Mouse (Mus musculus) thymus, postnatal 0 days (tissue): Measurements from ENCODE around the gene Map3k12. TPM values are rescaled to one million over a fixed set of nuclear protein-coding genes. Genes with fewer than 3 reads are reported as not detected.

Experiments used
- DNase-seq: peaks from one replicate; pipeline ENCODE4 v3.0.0-alpha.2; 2015; ENCODE audit warnings: low spot score
- polyA plus RNA-seq: library from polyadenylated mRNA; unstranded; fragments of >200 nt; fragmentation: Nextera tagmentation; extraction: Ambion mirVana; gene quantifications from 2 replicates; pipeline ENCODE4 v1.2.1, GENCODE M21; 2015

The Map3k12 gene
- polyA plus RNA-seq, 1 experiment from 2014 or later: 4.2 TPM

- no peak for DNase-seq
Measured at GRCm38 (mm10) chr15:102503924-102504782, 12.7 kb downstream of the Map3k12 start.

GRCm38 (mm10) chr15:102503447-102503846 is 13.4 kb downstream of the Map3k12 start, which contains the start of gene Gm10337:
Gene Gm10337, plus strand, starts transcription at chr15:102503722.
- DNase-seq: no peak

GRCm38 (mm10) chr15:102502254-102502840 is 14.5 kb downstream of the Map3k12 start:
- DNase-seq: no peak

- no peak for DNase-seq
Measured at GRCm38 (mm10) chr15:102501084-102501814, 15.6 kb downstream of the Map3k12 start.

- no peak for DNase-seq
Measured at GRCm38 (mm10) chr15:102500479-102500878, 16.4 kb downstream of the Map3k12 start.

GRCm38 (mm10) chr15:102499851-102500250 is 17.0 kb downstream of the Map3k12 start:
- no peak for DNase-seq

- no peak for DNase-seq
Measured at GRCm38 (mm10) chr15:102499370-102499769, 17.5 kb downstream of the Map3k12 start.

GRCm38 (mm10) chr15:102498322-102498721 is 18.5 kb downstream of the Map3k12 start:
- no peak for DNase-seq

GRCm38 (mm10) chr15:102487664-102488063 is 29.2 kb downstream of the Map3k12 start:
- no peak for DNase-seq

GRCm38 (mm10) chr15:102485853-102486252 is 31.0 kb downstream of the Map3k12 start:
- DNase-seq: no peak

GRCm38 (mm10) chr15:102483136-102483535 is 33.7 kb downstream of the Map3k12 start:
- no peak for DNase-seq

GRCm38 (mm10) chr15:102474520-102474919 is 42.3 kb downstream of the Map3k12 start:
- no peak for DNase-seq

- DNase-seq: no peak
Measured at GRCm38 (mm10) chr15:102473246-102473645, 43.6 kb downstream of the Map3k12 start.

- DNase-seq: no peak
Measured at GRCm38 (mm10) chr15:102471727-102472126, 45.1 kb downstream of the Map3k12 start.

- DNase-seq: no peak
Measured at GRCm38 (mm10) chr15:102471295-102471645, 45.6 kb downstream of the Map3k12 start.

GRCm38 (mm10) chr15:102470605-102471294 is 46.1 kb downstream of the Map3k12 start:
- DNase-seq: peak; percentile 84

GRCm38 (mm10) chr15:102470183-102470604 is 46.7 kb downstream of the Map3k12 start, which contains the start of gene Pcbp2:
Gene Pcbp2, plus strand, starts transcription at chr15:102470539.
- peak; percentile 98 for DNase-seq

- DNase-seq: no peak
Measured at GRCm38 (mm10) chr15:102468675-102469370, 48.0 kb downstream of the Map3k12 start.

- DNase-seq: peak; percentile 54
Measured at GRCm38 (mm10) chr15:102463666-102464065, 53.2 kb downstream of the Map3k12 start.

GRCm38 (mm10) chr15:102461430-102462075 is 55.3 kb downstream of the Map3k12 start:
- no peak for DNase-seq
